Mouse (Mus musculus) G1E (cell line): ENCODE results near the gene Krt42.

ENCODE experiments used
- CTCF ChIP-seq: IDR thresholded peaks from 2 replicates; pipeline ENCODE4 v1.5.1; 2012; ENCODE audit warnings: low read depth, low read length, inconsistent platforms, mixed read lengths
- GATA1 ChIP-seq: IDR thresholded peaks from 2 replicates; pipeline ENCODE4 v1.6.1; 2012; ENCODE audit warnings: borderline replicate concordance, low read length, inconsistent platforms, mixed read lengths
- GATA2 ChIP-seq: IDR thresholded peaks from 2 replicates; pipeline ENCODE4 v1.6.1; 2012; ENCODE audit warnings: low read depth, low read length, inconsistent platforms, borderline replicate concordance
- POLR2AphosphoS5 ChIP-seq: IDR thresholded peaks from 2 replicates; pipeline ENCODE4 v1.6.1; 2012; ENCODE audit warnings: low read depth, low read length, inconsistent platforms; ENCODE audit not compliant: insufficient replicate concordance
- TAL1 ChIP-seq: conservative IDR thresholded peaks from 2 replicates; pipeline ENCODE4 v1.6.1; 2012; ENCODE audit warnings: low read depth, low read length, inconsistent platforms, mixed read lengths

DNA sequence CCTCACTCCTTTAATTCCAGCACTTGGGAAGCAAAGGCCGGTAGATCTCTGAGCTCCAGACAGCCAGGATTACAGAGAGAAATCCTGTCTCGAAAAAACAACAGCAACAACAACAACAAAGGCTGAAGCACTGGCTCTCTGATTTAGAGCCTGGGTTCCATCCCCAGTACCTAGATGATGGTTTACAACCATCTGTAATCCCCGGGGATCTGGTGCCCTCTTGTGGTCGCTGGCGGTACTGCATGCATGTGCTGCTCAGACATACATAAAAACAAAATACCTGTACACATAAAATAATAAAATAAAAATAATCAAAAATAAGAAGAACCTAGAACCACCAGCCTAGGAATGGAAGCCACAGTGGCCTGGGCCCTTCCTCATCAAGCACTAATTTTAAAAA is 30.6 kb upstream of the Krt42 start:
- TF ChIP-seq POLR2AphosphoS5 (no peak), TAL1 (no peak), CTCF (peak; percentile 96), GATA1 (no peak), GATA2 (no peak)
